28 mouse cellular contexts compared by ENCODE assay signal in genomic region chr2:76162822-76163221, GRCm38 (mm10).
"Had no signal": no experiment of that assay in that cellular context is flagged by ENCODE, and none has a peak within 500 bp of the region (broad histone marks: within the 10 kb centered on the region; RNA-seq: fewer than 3 reads in every experiment).

No protein-coding gene starts in this region.

- H3K4me1 ChIP-seq: embryonic facial prominence, embryonic 10.5 days; embryonic facial prominence, embryonic 12.5 days; embryonic facial prominence, embryonic 13.5 days; embryonic facial prominence, embryonic 15.5 days; forebrain, embryonic 10.5 days; forebrain, embryonic 12.5 days; forebrain, embryonic 13.5 days; forebrain, embryonic 15.5 days had no signal

- H3K36me3 ChIP-seq: embryonic facial prominence, embryonic 10.5 days; embryonic facial prominence, embryonic 12.5 days; embryonic facial prominence, embryonic 13.5 days; embryonic facial prominence, embryonic 15.5 days; forebrain, embryonic 10.5 days; forebrain, embryonic 12.5 days; forebrain, embryonic 15.5 days had no signal

- ATAC-seq: forebrain, embryonic 13.5 days; forebrain, embryonic 14.5 days; forebrain, embryonic 15.5 days; forebrain, embryonic 16.5 days; forebrain, postnatal 0 days had no signal

- H3K27me3 ChIP-seq: embryonic facial prominence, embryonic 12.5 days; embryonic facial prominence, embryonic 13.5 days; embryonic facial prominence, embryonic 15.5 days; forebrain, embryonic 12.5 days; forebrain, embryonic 13.5 days; forebrain, embryonic 15.5 days had no signal

- H3K9me3 ChIP-seq: embryonic facial prominence, embryonic 10.5 days; embryonic facial prominence, embryonic 12.5 days; embryonic facial prominence, embryonic 13.5 days; embryonic facial prominence, embryonic 15.5 days; forebrain, embryonic 10.5 days; forebrain, embryonic 12.5 days; forebrain, embryonic 13.5 days; forebrain, embryonic 15.5 days had no signal

- H3K4me3 ChIP-seq: embryonic facial prominence, embryonic 10.5 days; embryonic facial prominence, embryonic 12.5 days; embryonic facial prominence, embryonic 13.5 days; embryonic facial prominence, embryonic 15.5 days; erythroblast, embryonic 14.5 days; forebrain, embryonic 10.5 days; forebrain, embryonic 12.5 days; forebrain, embryonic 13.5 days; forebrain, embryonic 15.5 days; gastrocnemius, adult 2 months; heart, adult 2 months had no signal

- H3K27ac ChIP-seq: embryonic facial prominence, embryonic 10.5 days; embryonic facial prominence, embryonic 12.5 days; embryonic facial prominence, embryonic 13.5 days; embryonic facial prominence, embryonic 15.5 days; forebrain, embryonic 10.5 days; forebrain, embryonic 12.5 days; forebrain, embryonic 13.5 days; forebrain, embryonic 15.5 days; gastrocnemius, adult 2 months; heart, adult 2 months had no signal

- DNase-seq: cerebellum, adult 2 months; cerebellum, adult 8-10 months; cerebellum, adult 9-10 months; cerebellum, adult 9-11 months; cerebellum, postnatal 10 days; cerebellum, postnatal 14 days; cerebellum, postnatal 25 days; cerebellum, postnatal 36 days; embryo, embryonic 11 days; forebrain, postnatal 0 days; gastrocnemius, adult 2 months; gastrocnemius, postnatal 10 days; gastrocnemius, postnatal 14 days; gastrocnemius, postnatal 25 days; gastrocnemius, postnatal 36 days; heart, adult 18-20 months; heart, adult 2 months had no signal
